ENCODE assay signal across 26 mouse cellular contexts in the genomic region with DNA sequence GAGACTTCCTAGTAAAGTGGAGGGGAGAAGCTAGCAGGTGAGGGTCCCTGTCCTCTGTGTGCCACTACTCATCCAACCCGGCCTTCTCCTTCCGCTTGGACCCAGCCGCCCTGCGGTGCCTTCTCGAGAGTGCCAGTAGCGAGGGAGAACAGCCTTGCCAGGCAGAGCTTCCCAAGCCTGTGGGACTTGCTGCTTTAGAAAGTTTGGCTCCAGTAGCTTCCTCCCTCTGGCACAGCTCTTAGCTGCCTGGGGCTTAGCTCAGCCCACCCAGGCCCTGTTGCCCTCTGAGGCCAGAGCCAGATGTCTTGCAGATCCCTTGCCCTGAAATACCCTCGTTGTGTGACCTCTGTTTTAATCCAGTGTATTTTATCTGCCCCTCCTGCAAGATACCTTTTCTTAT. TPM values are rescaled to one million over a fixed set of nuclear protein-coding genes. Genes with fewer than 3 reads are reported as not detected.
DNase-seq lines count a peak whose midpoint lies in the region; ATAC-seq and TF ChIP-seq lines count a peak whose summit lies in the region.
"Had no signal": no experiment of that assay in that cellular context is flagged by ENCODE, and none has a peak within 500 bp of the region (broad histone marks: within the 10 kb centered on the region; RNA-seq: fewer than 3 reads in every experiment).

No protein-coding gene starts in this region.

- no peaks in the 10 kb centered on the region for H3K9me3 ChIP-seq in hindbrain, embryonic 16.5 days (ENCODE audit: control insufficient read depth, low read length)
- no peaks in the 10 kb centered on the region for H3K9me3 ChIP-seq in hindbrain, embryonic 11.5 days (ENCODE audit: control insufficient read depth, low read length)
- H3K9me3 ChIP-seq in midbrain, embryonic 10.5 days (replicated peaks), result no peaks in the 10 kb centered on the region
- H3K9me3 ChIP-seq in midbrain, embryonic 14.5 days (ENCODE audit: control insufficient read depth, low read length), result no peaks in the 10 kb centered on the region
- H3K9me3 ChIP-seq: forebrain, embryonic 15.5 days; liver, embryonic 12.5 days; neural tube, embryonic 12.5 days had no signal

- peaks cover 19% of the 10 kb centered on the region for H3K4me1 ChIP-seq in hindbrain, embryonic 16.5 days (ENCODE audit: control insufficient read depth, insufficient read depth, low read depth, low read length)
- peaks cover 5% of the 10 kb centered on the region; the same call in 1 of the 2 replicates for H3K4me1 ChIP-seq in hindbrain, embryonic 11.5 days (replicated peaks; ENCODE audit: control insufficient read depth, insufficient read depth, low read length)
- H3K4me1 ChIP-seq in midbrain, embryonic 10.5 days, result peaks cover 27% of the 10 kb centered on the region
- H3K4me1 ChIP-seq in midbrain, embryonic 14.5 days (ENCODE audit: control insufficient read depth, insufficient read depth, low read length), result peaks cover 17% of the 10 kb centered on the region
- peaks cover 20% of the 10 kb centered on the region for H3K4me1 ChIP-seq in olfactory bulb, adult 2 months (ENCODE audit: control insufficient read depth, insufficient read depth, low read length)

- H3K36me3 ChIP-seq in hindbrain, embryonic 16.5 days (ENCODE audit: control insufficient read depth, insufficient read depth, low read length), result no peaks in the 10 kb centered on the region
- H3K36me3 ChIP-seq in hindbrain, embryonic 11.5 days (ENCODE audit: control insufficient read depth, insufficient read depth, low read length), result no peaks in the 10 kb centered on the region
- H3K36me3 ChIP-seq in midbrain, embryonic 10.5 days, result no peaks in the 10 kb centered on the region
- 0 out of 2 replicates have a peak, but pooled peaks cover 9% of the 10 kb centered on the region for H3K36me3 ChIP-seq in midbrain, embryonic 14.5 days (ENCODE audit: control insufficient read depth, insufficient read depth, low read length)
- H3K36me3 ChIP-seq: forebrain, embryonic 15.5 days; liver, embryonic 12.5 days; neural tube, embryonic 12.5 days had no signal

- peak; percentile 49 to 54 for DNase-seq in cerebellum, postnatal 14 days
- no peak for DNase-seq in cerebellum, postnatal 36 days
- no peak for DNase-seq in hindbrain, embryonic 11.5 days (ENCODE audit: low spot score)
- no peak for DNase-seq in midbrain, embryonic 10.5 days (ENCODE audit: low spot score)
- DNase-seq in midbrain, embryonic 14.5 days, result no peak
- DNase-seq: adrenal gland, postnatal 14 days; cerebellum, adult 9-10 months; gastrocnemius, postnatal 14 days; kidney, adult 8-10 months; kidney, postnatal 14 days; liver, postnatal 0 days; thymus, adult 2 months; thymus, postnatal 36 days had no signal

- no peak for TF ChIP-seq POLR2A in olfactory bulb, adult 2 months (IDR thresholded peaks at IDR 0.05; ENCODE audit: insufficient read depth, low read depth, low read length)

- peak overlapping the region; percentile 39; the same call in 1 of the 2 replicates for H3K27ac ChIP-seq in hindbrain, embryonic 16.5 days (ENCODE audit: low read depth, low read length)
- no peak overlapping the region for H3K27ac ChIP-seq in hindbrain, embryonic 11.5 days (ENCODE audit: low read depth, low read length)
- 0 out of 2 replicates have a peak overlapping the region, but pooled peaks have one; percentile 2 for H3K27ac ChIP-seq in midbrain, embryonic 10.5 days (replicated peaks)
- H3K27ac ChIP-seq in midbrain, embryonic 14.5 days (replicated peaks; ENCODE audit: low read depth, low read length), result no peak overlapping the region
- H3K27ac ChIP-seq in olfactory bulb, adult 2 months (ENCODE audit: insufficient read depth, low read depth, low read length), result peak overlapping the region; percentile 37; the same call in 1 of the 2 replicates
- H3K27ac ChIP-seq: forebrain, embryonic 15.5 days; left cerebral cortex, adult 2 months; liver, embryonic 12.5 days; macrophage; neural tube, embryonic 12.5 days had no signal

- H3K4me3 ChIP-seq in hindbrain, embryonic 16.5 days (ENCODE audit: low read length), result no peak overlapping the region
- no peak overlapping the region for H3K4me3 ChIP-seq in hindbrain, embryonic 11.5 days (ENCODE audit: low read depth, low read length)
- no peak overlapping the region for H3K4me3 ChIP-seq in midbrain, embryonic 10.5 days
- H3K4me3 ChIP-seq in midbrain, embryonic 14.5 days (replicated peaks; ENCODE audit: low read depth, low read length), result no peak overlapping the region
- H3K4me3 ChIP-seq in olfactory bulb, adult 2 months (ENCODE audit: insufficient read depth, low read depth, low read length), result no peak overlapping the region
- H3K4me3 ChIP-seq: forebrain, embryonic 15.5 days; left cerebral cortex, adult 2 months; liver, embryonic 12.5 days; myocyte; neural tube, embryonic 12.5 days had no signal

- H3K27me3 ChIP-seq in hindbrain, embryonic 16.5 days (replicated peaks; ENCODE audit: control insufficient read depth, insufficient read depth, low read length), result no peaks in the 10 kb centered on the region
- H3K27me3 ChIP-seq in hindbrain, embryonic 11.5 days (ENCODE audit: control insufficient read depth, insufficient read depth, low read length), result no peaks in the 10 kb centered on the region
- H3K27me3 ChIP-seq in midbrain, embryonic 10.5 days (ENCODE audit: low read depth, poor library complexity, severe bottlenecking), result peaks cover 18% of the 10 kb centered on the region
- H3K27me3 ChIP-seq in midbrain, embryonic 14.5 days (ENCODE audit: control insufficient read depth, insufficient read depth, low read length), result no peaks in the 10 kb centered on the region
- H3K27me3 ChIP-seq: forebrain, embryonic 15.5 days had no signal

- TF ChIP-seq CTCF in olfactory bulb, adult 2 months (IDR thresholded peaks at IDR 0.05; ENCODE audit: insufficient read depth, low read depth, low read length), result no peak

- no peak overlapping the region for H3K9ac ChIP-seq in hindbrain, embryonic 16.5 days (ENCODE audit: low read depth, low read length)
- H3K9ac ChIP-seq in hindbrain, embryonic 11.5 days (ENCODE audit: low read depth, low read length), result no peak overlapping the region
- H3K9ac ChIP-seq in midbrain, embryonic 14.5 days (replicated peaks; ENCODE audit: low read length), result no peak overlapping the region
- H3K9ac ChIP-seq: forebrain, embryonic 15.5 days; liver, embryonic 12.5 days; liver, postnatal 0 days; neural tube, embryonic 12.5 days had no signal

- no peak overlapping the region for H3K4me2 ChIP-seq in hindbrain, embryonic 16.5 days (ENCODE audit: low read length)
- no peak overlapping the region for H3K4me2 ChIP-seq in hindbrain, embryonic 11.5 days (replicated peaks; ENCODE audit: low read depth, low read length)
- no peak overlapping the region for H3K4me2 ChIP-seq in midbrain, embryonic 14.5 days (ENCODE audit: low read length)
- H3K4me2 ChIP-seq: forebrain, embryonic 15.5 days; heart, embryonic 11.5 days; liver, embryonic 12.5 days; neural tube, embryonic 12.5 days had no signal

- ATAC-seq in hindbrain, embryonic 16.5 days, result no peak
- ATAC-seq in hindbrain, embryonic 11.5 days (ENCODE audit: low FRiP score), result no peak
- ATAC-seq in midbrain, embryonic 14.5 days (ENCODE audit: low FRiP score, low TSS enrichment), result no peak
- ATAC-seq: CD4-positive, CD25-positive, alpha-beta regulatory T cell, adult 4 months; forebrain, embryonic 15.5 days; intestine, embryonic 16.5 days; liver, embryonic 12.5 days; liver, postnatal 0 days; lung, postnatal 0 days; midbrain, embryonic 16.5 days had no signal

- WGBS in hindbrain, embryonic 16.5 days, result 71% methylated on average over 7 of the region's 7 CpGs
- WGBS in hindbrain, embryonic 11.5 days, result 86% methylated on average over 7 of the region's 7 CpGs
- 89% methylated on average over 7 of the region's 7 CpGs for WGBS in midbrain, embryonic 10.5 days
- 83% methylated on average over 7 of the region's 7 CpGs for WGBS in midbrain, embryonic 14.5 days
- WGBS in olfactory bulb, adult 2 months, result 75% methylated on average over 7 of the region's 7 CpGs

RNA-seq across cellular contexts. Expression of a gene that starts 50.2 kb away (rescaled TPM):
- polyA plus RNA-seq in hindbrain, embryonic 16.5 days (2015; fragmentation: Nextera tagmentation; extraction: Ambion mirVana), result 15.7 and 17.0 TPM in 2 replicates
- 4.0 and 5.0 TPM in 2 replicates for polyA plus RNA-seq in hindbrain, embryonic 11.5 days (2014; fragmentation: Nextera tagmentation; extraction: Ambion mirVana)
- polyA plus RNA-seq in midbrain, embryonic 10.5 days (2016; fragmentation: Nextera tagmentation; extraction: Ambion mirVana), result 1.3 and 1.8 TPM in 2 replicates
- 20.9 and 26.1 TPM in 2 replicates for polyA plus RNA-seq in midbrain, embryonic 14.5 days (2014; fragmentation: Nextera tagmentation; extraction: Ambion mirVana)
- polyA plus RNA-seq in olfactory bulb, adult 2 months (2012; ENCODE audit: insufficient read depth, insufficient read length, low replicate concordance, missing spikeins), result 51.4 and 207 TPM in 2 replicates

Comparison
In these comparisons a context has a peak if more than half of its experiments do, and no peak if none do; other contexts are left out.
1. DNase-seq: peak in cerebellum, postnatal 14 days (2 of 2); none in cerebellum, postnatal 36 days (0 of 2), hindbrain, embryonic 11.5 days (single experiment), midbrain, embryonic 10.5 days (single experiment) and midbrain, embryonic 14.5 days (single experiment).
2. H3K27ac ChIP-seq: peak in hindbrain, embryonic 16.5 days (single experiment), midbrain, embryonic 10.5 days (single experiment) and olfactory bulb, adult 2 months (single experiment); none in hindbrain, embryonic 11.5 days (single experiment) and midbrain, embryonic 14.5 days (single experiment).